Comparison of ENCODE assay signal across 24 mouse cellular contexts in genomic region chr2:20705110-20705509, GRCm38 (mm10).
DNase-seq lines count a peak whose midpoint lies in the region; ATAC-seq and TF ChIP-seq lines count a peak whose summit lies in the region.
"Had no signal": no experiment of that assay in that cellular context is flagged by ENCODE, and none has a peak within 500 bp of the region (broad histone marks: within the 10 kb centered on the region; RNA-seq: fewer than 3 reads in every experiment).

No protein-coding gene starts in this region.

- no peak overlapping the region for H3K9ac ChIP-seq in liver, adult 2 months (ENCODE audit: low read depth, low read length)
- H3K9ac ChIP-seq in liver, embryonic 12.5 days = no peak overlapping the region
- H3K9ac ChIP-seq in intestine, embryonic 16.5 days (ENCODE audit: low read depth, low read length) = no peak overlapping the region
- H3K9ac ChIP-seq in stomach, postnatal 0 days (ENCODE audit: low read length) = no peak overlapping the region
- H3K9ac ChIP-seq: embryonic facial prominence, embryonic 15.5 days; forebrain, postnatal 0 days; hindbrain, embryonic 13.5 days had no signal

- no peak for TF ChIP-seq EP300 in stomach, postnatal 0 days (optimal IDR thresholded peaks at IDR 0.05)

- no peak for ATAC-seq in liver, embryonic 12.5 days
- ATAC-seq in intestine, embryonic 16.5 days = peak; percentile 57; the same call in 1 of the 2 replicates
- ATAC-seq in stomach, postnatal 0 days (ENCODE audit: low FRiP score, low TSS enrichment) = no peak
- ATAC-seq: CD4-positive, CD25-positive, alpha-beta regulatory T cell, adult 4 months; forebrain, embryonic 14.5 days; forebrain, postnatal 0 days; hindbrain, embryonic 16.5 days had no signal

- intact Hi-C loops in heart, postnatal 14 days (cut with DNase I) = no loop called here

- peaks cover 5% of the 10 kb centered on the region; the same call in 1 of the 2 replicates for H3K36me3 ChIP-seq in liver, adult 2 months (ENCODE audit: control insufficient read depth, insufficient read depth, low read length)
- no peaks in the 10 kb centered on the region for H3K36me3 ChIP-seq in liver, embryonic 12.5 days
- H3K36me3 ChIP-seq in intestine, embryonic 16.5 days (ENCODE audit: control insufficient read depth, insufficient read depth, low read length) = no peaks in the 10 kb centered on the region
- 0 out of 2 replicates have a peak, but pooled peaks cover 4% of the 10 kb centered on the region for H3K36me3 ChIP-seq in stomach, postnatal 0 days (ENCODE audit: control insufficient read depth, insufficient read depth, low read length)
- H3K36me3 ChIP-seq: hindbrain, embryonic 10.5 days; hindbrain, embryonic 13.5 days had no signal

- H3K27me3 ChIP-seq in liver, adult 2 months (ENCODE audit: control insufficient read depth, insufficient read depth, low read length) = no peaks in the 10 kb centered on the region
- H3K27me3 ChIP-seq in liver, embryonic 12.5 days (replicated peaks) = no peaks in the 10 kb centered on the region
- H3K27me3 ChIP-seq in intestine, embryonic 16.5 days (replicated peaks; ENCODE audit: control insufficient read depth, insufficient read depth, low read length) = no peaks in the 10 kb centered on the region
- no peaks in the 10 kb centered on the region for H3K27me3 ChIP-seq in stomach, postnatal 0 days (ENCODE audit: control insufficient read depth, insufficient read depth, low read length)
- H3K27me3 ChIP-seq: embryonic facial prominence, embryonic 15.5 days; hindbrain, embryonic 13.5 days had no signal

- H3K4me2 ChIP-seq in liver, embryonic 12.5 days = no peak overlapping the region
- H3K4me2 ChIP-seq in intestine, embryonic 16.5 days (ENCODE audit: low read depth, low read length) = no peak overlapping the region
- H3K4me2 ChIP-seq in stomach, postnatal 0 days (replicated peaks; ENCODE audit: low read depth) = no peak overlapping the region
- H3K4me2 ChIP-seq: embryonic facial prominence, embryonic 15.5 days; heart, embryonic 11.5 days; hindbrain, embryonic 13.5 days had no signal

- peaks cover 2% of the 10 kb centered on the region; the same call in 1 of the 2 replicates for H3K4me1 ChIP-seq in liver, adult 2 months (ENCODE audit: control insufficient read depth, insufficient read depth, low read length)
- H3K4me1 ChIP-seq in liver, embryonic 12.5 days = no peaks in the 10 kb centered on the region
- 0 out of 2 replicates have a peak, but pooled peaks cover 3% of the 10 kb centered on the region for H3K4me1 ChIP-seq in intestine, embryonic 16.5 days (ENCODE audit: control insufficient read depth, insufficient read depth, low read length)
- no peaks in the 10 kb centered on the region for H3K4me1 ChIP-seq in stomach, postnatal 0 days (replicated peaks; ENCODE audit: control insufficient read depth, insufficient read depth)
- H3K4me1 ChIP-seq: embryonic facial prominence, embryonic 15.5 days; hindbrain, embryonic 10.5 days; hindbrain, embryonic 13.5 days had no signal

- 37% methylated on average over 4 of the region's 4 CpGs for WGBS in liver, adult 2 months
- 70% methylated on average over 4 of the region's 4 CpGs for WGBS in liver, embryonic 12.5 days (ENCODE audit: insufficient replicate concordance)
- 38% methylated on average over 4 of the region's 4 CpGs for WGBS in intestine, embryonic 16.5 days
- WGBS in stomach, postnatal 0 days = 59% methylated on average over 4 of the region's 4 CpGs

- H3K27ac ChIP-seq in liver, adult 2 months (replicated peaks; ENCODE audit: insufficient read depth, low read depth, low read length) = no peak overlapping the region
- no peak overlapping the region for H3K27ac ChIP-seq in liver, embryonic 12.5 days
- H3K27ac ChIP-seq in intestine, embryonic 16.5 days (ENCODE audit: low read length) = peak overlapping the region; percentile 29; the same call in 1 of the 2 replicates
- H3K27ac ChIP-seq in stomach, postnatal 0 days (replicated peaks) = peak overlapping the region; percentile 25; the same call in 1 of the 2 replicates
- no peak overlapping the region for H3K27ac ChIP-seq in layer of hippocampus, adult 2 months
- H3K27ac ChIP-seq: embryonic facial prominence, embryonic 15.5 days; hindbrain, embryonic 10.5 days; hindbrain, embryonic 13.5 days had no signal

- no peaks in the 10 kb centered on the region for H3K79me2 ChIP-seq in liver, adult 2 months (ENCODE audit: control insufficient read depth, insufficient read depth, low read length)

- DNase-seq in heart, adult 11 months = peak; percentile 73
- no peak for DNase-seq in heart, postnatal 14 days
- peak; percentile 76 for DNase-seq in liver, adult 2 months (ENCODE audit: extremely low read depth, low read depth, low spot score)
- no peak for DNase-seq in stomach, postnatal 0 days (ENCODE audit: low spot score)
- no peak for DNase-seq in layer of hippocampus, adult 2 months (ENCODE audit: low spot score in 2 of 2)
- DNase-seq: adrenal gland, adult 8-10 months; adrenal gland, postnatal 25 days; cerebellum, adult 11-12 months; cerebellum, adult 8-10 months; cerebellum, postnatal 10 days; cerebellum, postnatal 36 days; embryo, embryonic 11 days; forebrain, postnatal 0 days; gastrocnemius, postnatal 25 days; heart, postnatal 36 days had no signal

- H3K4me3 ChIP-seq in liver, adult 2 months (ENCODE audit: insufficient read depth, low read depth, low read length) = no peak overlapping the region
- H3K4me3 ChIP-seq in liver, embryonic 12.5 days = no peak overlapping the region
- H3K4me3 ChIP-seq in intestine, embryonic 16.5 days (ENCODE audit: low read length) = no peak overlapping the region
- H3K4me3 ChIP-seq in stomach, postnatal 0 days (ENCODE audit: low read depth, low read length) = no peak overlapping the region
- H3K4me3 ChIP-seq in layer of hippocampus, adult 2 months = no peak overlapping the region
- H3K4me3 ChIP-seq: embryonic facial prominence, embryonic 15.5 days; hindbrain, embryonic 10.5 days; hindbrain, embryonic 13.5 days had no signal

- H3K9me3 ChIP-seq in liver, embryonic 12.5 days (replicated peaks) = no peaks in the 10 kb centered on the region
- no peaks in the 10 kb centered on the region for H3K9me3 ChIP-seq in intestine, embryonic 16.5 days (ENCODE audit: control insufficient read depth, low read length)
- H3K9me3 ChIP-seq in stomach, postnatal 0 days (ENCODE audit: control insufficient read depth, low read length) = no peaks in the 10 kb centered on the region
- H3K9me3 ChIP-seq: embryonic facial prominence, embryonic 15.5 days; hindbrain, embryonic 10.5 days; hindbrain, embryonic 13.5 days had no signal

- TF ChIP-seq POLR2A in liver, adult 2 months (IDR thresholded peaks at IDR 0.05; ENCODE audit: extremely low read depth, insufficient read depth, low read length) = no peak

- no peak for TF ChIP-seq CTCF in liver, adult 2 months (IDR thresholded peaks at IDR 0.05; ENCODE audit: low read depth, low read length)
- TF ChIP-seq CTCF in stomach, postnatal 0 days (IDR thresholded peaks at IDR 0.05; ENCODE audit: low read depth) = no peak
- TF ChIP-seq CTCF in layer of hippocampus, adult 2 months (conservative IDR thresholded peaks at IDR 0.05) = no peak

Comparison
In these comparisons a context has a peak if more than half of its experiments do, and no peak if none do; other contexts are left out.
1. DNase-seq: peak in heart, adult 11 months (single experiment) and liver, adult 2 months (single experiment); none in heart, postnatal 14 days (0 of 2), stomach, postnatal 0 days (single experiment) and layer of hippocampus, adult 2 months (0 of 2).
2. H3K27ac ChIP-seq: peak in intestine, embryonic 16.5 days (single experiment) and stomach, postnatal 0 days (single experiment); none in liver, adult 2 months (single experiment), liver, embryonic 12.5 days (single experiment) and layer of hippocampus, adult 2 months (single experiment).